Mouse (Mus musculus): ENCODE measurements around the gene Irf3. TPM values are rescaled to one million over a fixed set of nuclear protein-coding genes. Genes with fewer than 3 reads are reported as not detected.

The Irf3 gene
- polyA plus RNA-seq, 1 experiment, result not detected

DNA sequence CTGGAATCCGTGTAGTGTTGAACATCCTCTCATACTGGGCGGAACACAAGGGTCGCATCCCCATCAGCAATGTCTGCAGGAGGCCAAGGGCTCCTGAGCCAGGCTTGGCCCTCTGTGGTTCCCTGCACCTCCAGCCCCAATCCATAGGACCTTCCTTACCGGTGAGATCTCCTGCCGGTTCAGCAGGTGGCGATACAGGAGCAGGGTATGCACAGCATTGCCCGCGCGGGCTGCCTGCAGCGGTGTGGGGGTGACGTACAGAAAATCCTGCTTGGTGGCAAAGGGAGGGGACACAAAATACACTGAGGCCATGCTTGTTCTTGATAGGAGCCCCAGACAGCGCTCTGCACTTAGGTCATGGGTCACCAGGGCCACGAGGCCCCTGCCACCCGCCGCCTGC is 30.8 kb upstream of the Irf3 start:
- TF ChIP-seq POLR2A (IDR thresholded peaks at IDR 0.05; ENCODE audit: insufficient read depth, low read depth, low read length) (no peak), CTCF (IDR thresholded peaks at IDR 0.05; ENCODE audit: insufficient read depth, low read depth, low read length) (no peak)
- H3K4me3 ChIP-seq (ENCODE audit: insufficient read depth, low read depth, low read length), result no peak overlapping the region
- H3K27ac ChIP-seq (ENCODE audit: insufficient read depth, low read depth, low read length), result no peak overlapping the region
- H3K4me1 ChIP-seq (ENCODE audit: control insufficient read depth, insufficient read depth, low read length), result peaks cover 15% of the 10 kb centered on the region
- 84% methylated on average over 15 of the region's 15 CpGs for WGBS

DNA sequence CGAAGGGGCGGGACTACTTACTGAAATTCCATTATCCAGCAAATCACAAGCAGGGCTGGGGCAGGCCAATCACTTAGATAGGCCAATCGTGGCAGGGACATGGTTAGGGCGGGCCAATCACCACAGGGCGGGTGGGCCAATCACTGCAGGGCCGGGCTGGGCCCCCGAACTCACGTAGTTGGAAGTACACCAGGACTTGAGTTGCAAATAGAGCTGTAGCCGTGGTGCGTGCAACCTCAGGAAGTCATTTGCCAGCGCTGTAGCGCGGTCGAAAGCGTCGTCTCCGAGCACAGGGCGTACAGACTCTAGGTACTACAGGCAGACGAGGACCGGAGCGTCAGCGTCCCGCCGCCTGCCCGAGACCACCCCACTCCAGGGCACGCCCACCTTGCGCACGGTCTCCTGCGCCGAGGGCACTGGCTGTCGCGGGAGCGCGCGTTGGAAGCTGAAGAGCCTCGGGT is 27.2 kb upstream of the Irf3 start:
- TF ChIP-seq CTCF (IDR thresholded peaks at IDR 0.05; ENCODE audit: insufficient read depth, low read depth, low read length), result no peak
- Histone ChIP-seq H3K4me3 (ENCODE audit: insufficient read depth, low read depth, low read length) (peak overlapping the region; percentile 55), H3K4me1 (ENCODE audit: control insufficient read depth, insufficient read depth, low read length) (peaks cover 31% of the 10 kb centered on the region), H3K27ac (ENCODE audit: insufficient read depth, low read depth, low read length) (peak overlapping the region; percentile 39)
- WGBS, result 3% methylated on average over 36 of the region's 36 CpGs

DNA sequence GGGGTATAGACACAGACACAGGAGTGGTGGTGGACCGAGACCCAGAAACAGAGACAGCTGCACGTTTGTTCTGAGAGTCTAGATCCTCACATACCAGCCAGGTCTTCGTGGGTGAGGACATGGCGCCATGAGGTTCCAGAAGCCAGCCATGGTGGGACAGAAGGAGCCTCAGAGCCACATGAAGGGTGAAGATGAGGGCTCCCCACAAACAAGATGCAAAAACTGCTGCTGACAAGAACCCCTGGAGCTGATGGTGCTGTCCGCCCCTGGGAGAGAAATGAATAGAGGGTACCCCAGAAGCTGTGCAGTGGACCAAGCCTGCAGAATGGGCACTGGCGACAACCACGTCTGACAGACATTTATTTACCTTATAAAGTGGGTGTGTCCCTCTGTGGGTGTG is 26.3 kb upstream of the Irf3 start:
- H3K4me1 ChIP-seq (ENCODE audit: control insufficient read depth, insufficient read depth, low read length), result peaks cover 32% of the 10 kb centered on the region
- H3K4me3 ChIP-seq (ENCODE audit: insufficient read depth, low read depth, low read length), result peak overlapping the region; percentile 55; the same call in 1 of the 2 replicates
- 66% methylated on average over 7 of the region's 7 CpGs for WGBS
- no peak overlapping the region for H3K27ac ChIP-seq (ENCODE audit: insufficient read depth, low read depth, low read length)
- TF ChIP-seq CTCF (IDR thresholded peaks at IDR 0.05; ENCODE audit: insufficient read depth, low read depth, low read length), result no peak
- TF ChIP-seq POLR2A (IDR thresholded peaks at IDR 0.05; ENCODE audit: insufficient read depth, low read depth, low read length), result no peak

DNA sequence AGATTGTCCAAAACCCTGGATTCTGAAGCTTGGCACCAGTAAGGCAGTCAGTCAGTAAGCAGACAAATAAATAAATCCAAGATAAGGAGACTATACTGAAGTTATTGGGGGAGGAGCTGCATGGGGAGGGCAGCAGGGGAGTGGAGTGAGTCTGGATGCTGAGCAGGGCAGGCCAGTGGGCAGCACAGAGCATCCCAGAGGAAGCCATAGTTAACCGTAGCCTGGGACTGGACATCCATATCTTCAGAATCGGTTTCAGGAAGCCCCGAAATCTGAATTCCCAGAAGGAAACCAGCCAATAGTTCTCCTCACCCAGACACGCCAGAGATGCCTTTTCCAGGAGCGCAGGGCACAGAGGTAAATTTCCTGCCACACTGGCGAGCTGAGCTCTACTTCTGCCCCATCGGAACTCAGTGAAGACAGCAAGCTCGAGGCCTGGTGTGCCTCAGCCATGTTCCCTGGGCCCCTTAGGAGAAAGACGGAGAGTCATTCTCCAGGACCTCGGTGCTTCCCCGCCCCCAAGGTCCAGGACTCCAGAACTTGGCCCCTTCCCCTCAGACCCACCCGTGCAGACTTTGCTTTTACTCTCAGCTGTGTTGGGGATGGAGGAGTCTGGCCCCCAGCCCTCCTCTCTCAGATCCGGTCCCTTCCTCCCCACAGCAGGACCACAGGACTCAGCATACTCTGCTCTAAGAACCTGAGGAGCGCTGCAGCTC is 23.9 kb upstream of the Irf3 start:
- Histone ChIP-seq H3K27ac (ENCODE audit: insufficient read depth, low read depth, low read length) (peak overlapping the region; percentile 93), H3K4me1 (ENCODE audit: control insufficient read depth, insufficient read depth, low read length) (peaks cover 32% of the 10 kb centered on the region), H3K4me3 (ENCODE audit: insufficient read depth, low read depth, low read length) (peak overlapping the region; percentile 70)
- TF ChIP-seq CTCF (IDR thresholded peaks at IDR 0.05; ENCODE audit: insufficient read depth, low read depth, low read length) (no peak), POLR2A (IDR thresholded peaks at IDR 0.05; ENCODE audit: insufficient read depth, low read depth, low read length) (no peak)
- 11% methylated on average over 14 of the region's 14 CpGs for WGBS

DNA sequence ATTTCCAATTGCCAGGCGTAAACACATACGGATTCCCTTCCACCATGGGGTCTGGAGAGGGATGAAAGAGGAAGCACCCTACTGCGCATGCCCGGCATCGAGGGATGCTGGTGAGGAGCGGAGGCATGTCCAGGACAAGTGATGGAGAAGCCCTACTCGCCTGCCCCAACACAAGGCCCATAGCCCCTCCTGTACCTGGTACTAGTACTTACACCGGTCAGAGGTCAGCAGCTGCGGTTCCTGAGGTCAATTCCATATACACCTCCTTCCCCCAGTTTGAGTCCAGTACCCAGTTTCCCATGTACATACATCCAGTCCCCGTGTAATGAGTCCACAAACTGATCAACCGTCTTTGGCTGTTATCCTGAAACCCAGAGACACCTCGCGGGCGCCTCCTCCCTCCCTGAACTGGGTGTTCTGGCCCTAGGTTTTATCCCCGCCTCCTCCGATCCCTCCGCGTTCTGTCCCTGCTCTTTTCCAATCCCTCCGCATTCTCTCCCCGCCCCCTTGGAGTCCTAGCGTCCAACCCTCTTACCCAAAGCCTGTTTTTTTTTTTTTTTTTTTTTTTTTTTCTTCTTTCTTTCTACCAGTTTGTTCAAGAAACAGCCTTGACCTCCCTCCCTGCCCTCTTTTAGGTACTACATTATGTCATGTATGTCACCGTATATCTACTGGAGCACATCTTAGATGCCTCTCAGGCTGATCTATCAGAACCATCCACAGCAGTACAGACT is 22.9 kb upstream of the Irf3 start, which contains the start of gene Cpt1c:
Gene Cpt1c, minus strand, starts transcription at position 469 of the 734 bp plus-strand sequence.
- peak within 1 kb of the TSS; percentile 93 for H3K27ac ChIP-seq (ENCODE audit: insufficient read depth, low read depth, low read length)
- H3K4me1 ChIP-seq (ENCODE audit: control insufficient read depth, insufficient read depth, low read length), result peaks cover 32% of the 10 kb centered on the region
- peak within 1 kb of the TSS; percentile 70 for H3K4me3 ChIP-seq (ENCODE audit: insufficient read depth, low read depth, low read length)
- TF ChIP-seq POLR2A (IDR thresholded peaks at IDR 0.05; ENCODE audit: insufficient read depth, low read depth, low read length), result peak; percentile 76
- TF ChIP-seq CTCF (IDR thresholded peaks at IDR 0.05; ENCODE audit: insufficient read depth, low read depth, low read length), result no peak
- under 1% methylated on average over 22 of the region's 22 CpGs for WGBS

DNA sequence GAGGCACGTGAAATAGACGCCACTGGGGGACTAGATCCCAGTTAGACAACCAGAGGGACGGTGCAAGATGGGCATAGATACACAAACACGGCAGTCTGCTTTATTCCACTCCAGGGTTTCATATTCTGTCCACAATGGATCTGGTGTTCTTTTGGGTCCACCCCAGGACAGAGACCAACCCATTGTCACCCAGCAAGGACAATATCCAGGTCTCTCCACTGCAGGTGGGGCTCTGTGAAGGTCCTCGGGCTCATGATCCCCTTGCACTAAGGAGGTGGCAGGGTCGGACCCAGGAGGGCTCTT is 22.4 kb upstream of the Irf3 start:
- TF ChIP-seq POLR2A (IDR thresholded peaks at IDR 0.05; ENCODE audit: insufficient read depth, low read depth, low read length) (no peak), CTCF (IDR thresholded peaks at IDR 0.05; ENCODE audit: insufficient read depth, low read depth, low read length) (no peak)
- Histone ChIP-seq H3K4me3 (ENCODE audit: insufficient read depth, low read depth, low read length) (no peak overlapping the region), H3K4me1 (ENCODE audit: control insufficient read depth, insufficient read depth, low read length) (peaks cover 32% of the 10 kb centered on the region), H3K27ac (ENCODE audit: insufficient read depth, low read depth, low read length) (peak overlapping the region; percentile 43; the same call in 1 of the 2 replicates)
- WGBS, result 11% methylated on average over 6 of the region's 6 CpGs

DNA sequence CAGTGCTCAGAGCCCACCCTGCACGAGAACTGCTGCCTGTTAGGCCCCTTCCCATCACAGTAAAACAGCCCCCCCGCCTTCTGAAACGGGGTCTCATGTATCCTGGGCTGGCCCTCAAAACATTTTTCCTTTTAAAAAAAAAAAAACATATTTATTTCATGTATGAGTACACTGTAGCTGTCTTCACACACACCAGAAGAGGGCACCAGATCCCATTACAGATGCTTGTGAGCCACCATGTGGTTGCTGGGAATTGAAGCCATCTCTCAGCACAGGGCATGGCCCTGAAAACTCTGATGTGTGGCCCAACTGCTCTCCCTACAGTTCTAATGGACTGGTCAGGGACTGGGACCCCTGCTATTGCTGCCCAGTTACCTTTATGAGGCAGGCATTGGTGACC is 19.1 kb upstream of the Irf3 start:
- Histone ChIP-seq H3K27ac (ENCODE audit: insufficient read depth, low read depth, low read length) (no peak overlapping the region), H3K4me3 (ENCODE audit: insufficient read depth, low read depth, low read length) (no peak overlapping the region), H3K4me1 (ENCODE audit: control insufficient read depth, insufficient read depth, low read length) (peaks cover 8% of the 10 kb centered on the region; the same call in 1 of the 2 replicates)
- TF ChIP-seq CTCF (IDR thresholded peaks at IDR 0.05; ENCODE audit: insufficient read depth, low read depth, low read length) (no peak), POLR2A (IDR thresholded peaks at IDR 0.05; ENCODE audit: insufficient read depth, low read depth, low read length) (no peak)
- 88% methylated on average over 3 of the region's 3 CpGs for WGBS

DNA sequence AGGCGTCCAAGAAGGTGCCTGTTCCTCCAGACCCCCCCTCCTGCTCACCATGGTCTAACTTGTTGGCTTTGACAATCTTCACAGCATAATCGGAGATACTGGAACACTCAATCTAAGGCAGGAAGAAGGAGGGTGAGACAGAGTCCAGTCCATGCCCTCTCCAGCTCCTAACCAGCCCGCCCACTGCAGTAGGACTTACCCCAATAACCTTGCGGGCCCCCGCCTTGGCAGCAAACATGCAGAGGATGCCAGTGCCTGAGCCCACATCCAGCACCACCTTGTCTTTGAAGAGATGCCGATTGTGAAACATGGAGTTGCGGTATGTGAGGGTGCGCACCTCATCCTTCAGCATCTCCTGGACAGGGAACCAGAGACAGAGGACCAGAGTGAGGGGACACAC is 15.9 kb upstream of the Irf3 start:
- H3K4me1 ChIP-seq (ENCODE audit: control insufficient read depth, insufficient read depth, low read length), result peaks cover 14% of the 10 kb centered on the region
- no peak overlapping the region for H3K27ac ChIP-seq (ENCODE audit: insufficient read depth, low read depth, low read length)
- 95% methylated on average over 8 of the region's 8 CpGs for WGBS
- no peak for TF ChIP-seq CTCF (IDR thresholded peaks at IDR 0.05; ENCODE audit: insufficient read depth, low read depth, low read length)
- TF ChIP-seq POLR2A (IDR thresholded peaks at IDR 0.05; ENCODE audit: insufficient read depth, low read depth, low read length), result no peak
- no peak overlapping the region for H3K4me3 ChIP-seq (ENCODE audit: insufficient read depth, low read depth, low read length)

DNA sequence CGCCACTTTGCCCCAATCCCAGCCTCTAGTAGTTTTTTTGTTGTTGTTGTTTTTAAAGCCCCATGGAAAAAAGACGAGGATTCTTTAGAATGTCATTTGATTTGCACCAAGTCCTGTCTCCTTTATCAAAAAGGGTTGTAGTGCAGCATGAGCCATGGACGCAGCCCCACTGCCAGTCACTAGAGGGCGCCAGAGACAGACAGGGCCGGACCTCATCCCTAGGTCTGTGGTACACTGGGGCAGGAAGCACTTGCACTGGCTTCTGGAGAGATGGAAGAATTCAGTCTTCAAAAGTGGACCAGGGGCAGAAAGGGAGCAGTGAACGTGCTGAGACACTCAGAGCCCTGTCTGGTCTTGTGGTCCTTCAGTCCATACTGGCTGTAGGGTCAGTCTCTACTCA is 14.4 kb upstream of the Irf3 start:
- 23% methylated on average over 6 of the region's 6 CpGs for WGBS
- H3K4me3 ChIP-seq (ENCODE audit: insufficient read depth, low read depth, low read length), result no peak overlapping the region

More for the DNA sequence above, 14.4 kb upstream of the Irf3 start:
- H3K27ac ChIP-seq (ENCODE audit: insufficient read depth, low read depth, low read length), result no peak overlapping the region
- peaks cover 18% of the 10 kb centered on the region for H3K4me1 ChIP-seq (ENCODE audit: control insufficient read depth, insufficient read depth, low read length)
- TF ChIP-seq POLR2A (IDR thresholded peaks at IDR 0.05; ENCODE audit: insufficient read depth, low read depth, low read length), result no peak
- peak; percentile 85 for TF ChIP-seq CTCF (IDR thresholded peaks at IDR 0.05; ENCODE audit: insufficient read depth, low read depth, low read length)

Data from olfactory bulb, adult 2 months (tissue).